Mouse (Mus musculus): ENCODE measurements at regions not wholly inside any gene's neighbourhood (a gene's known extent, or its start where the extent isn't known, plus 50 kb on each side); places are given as distances from the start of the nearest gene placed in this dataset.
"Not testable (repeated sequence)": the region's sequence is repeated elsewhere in the genome, so short reads cannot be mapped to it uniquely, and the experiment has no call there.

- not testable (repeated sequence) for TF ChIP-seq HCFC1 (IDR thresholded peaks at IDR 0.05; ENCODE audit: borderline replicate concordance, insufficient read depth, low read length); ZNF384 (IDR thresholded peaks at IDR 0.05; ENCODE audit: low read depth, low read length); ZC3H11A (IDR thresholded peaks at IDR 0.05; ENCODE audit: borderline replicate concordance, low read depth, low read length)
Measured at GRCm38 (mm10) chr2:166445824-166446223, 267.8 kb downstream of the Prex1 start.
